Mouse (Mus musculus): ENCODE results near the gene Ddx42.

- TF ChIP-seq EP300 (IDR thresholded peaks at IDR 0.05; ENCODE audit: low read depth) = no peak
- TF ChIP-seq CTCF (IDR thresholded peaks at IDR 0.05; ENCODE audit: low read depth) = no peak
These were observed 57.6 kb downstream of the Ddx42 start for GRCm38 (mm10) chr11:106274374-106274773.

All from heart, postnatal 0 days (tissue).